Mouse (Mus musculus) megakaryocyte-erythroid progenitor cell, adult 5 weeks (primary cell): Measurements from ENCODE around the gene Mis12. TPM values are rescaled to one million over a fixed set of nuclear protein-coding genes. Genes with fewer than 3 reads are reported as not detected.

Experiments
- polyA plus RNA-seq: library from polyadenylated mRNA; stranded (reverse); fragments of >175 nt; gene quantifications from 2 replicates; pipeline ENCODE4 v1.2.3, GENCODE M21; 2012

Gene Mis12
- polyA plus RNA-seq = 1.7 and 2.4 TPM in 2 replicates

GRCm38 (mm10) chr11:71019201-71020068 lies at the start of gene Mis12, which contains the start of gene Derl2:
TSS of gene Mis12 (plus strand) at chr11:71019611.
TSS of gene Derl2 (minus strand) at chr11:71019841.

GRCm38 (mm10) chr11:70969821-70970559 lies 49.4 kb upstream of the Mis12 start, which contains the start of the genes Nup88 and Rpain:
TSS of gene Nup88 (minus strand) at chr11:70969973.
TSS of gene Rpain (plus strand) at chr11:70970213.

GRCm38 (mm10) chr11:70982557-70983228 lies 36.7 kb upstream of the Mis12 start, which contains the start of gene C1qbp:
TSS of gene C1qbp (minus strand) at chr11:70983026.

GRCm38 (mm10) chr11:71004316-71004773 lies 15.1 kb upstream of the Mis12 start, which contains the start of gene Dhx33:
TSS of gene Dhx33 (minus strand) at chr11:71004437.

GRCm38 (mm10) chr11:71033163-71033761 lies 13.9 kb downstream of the Mis12 start, which contains the start of gene 6330403K07Rik:
TSS of gene 6330403K07Rik (minus strand) at chr11:71033513.

Other genes starting within 250 kb of the Mis12 start
- not detected in 2 replicates for gene Scimp, start 207.0 kb upstream of the Mis12 start, polyA plus RNA-seq
- gene Rabep1, start 174.8 kb upstream of the Mis12 start, polyA plus RNA-seq = 14.1 and 14.7 TPM in 2 replicates
- gene Nup88, start 49.6 kb upstream of the Mis12 start, polyA plus RNA-seq = 48.8 and 50.1 TPM in 2 replicates
- 10.0 and 15.1 TPM in 2 replicates for gene Rpain, start 49.4 kb upstream of the Mis12 start, polyA plus RNA-seq
- 585 and 621 TPM in 2 replicates for gene C1qbp, start 36.6 kb upstream of the Mis12 start, polyA plus RNA-seq
- 12.1 and 15.0 TPM in 2 replicates for gene Dhx33, start 15.2 kb upstream of the Mis12 start, polyA plus RNA-seq
- gene Derl2, start 230 bp downstream of the Mis12 start, polyA plus RNA-seq = 16.6 and 25.7 TPM in 2 replicates
- gene 6330403K07Rik, start 13.9 kb downstream of the Mis12 start, polyA plus RNA-seq = 0.11 TPM in 1 of 2 replicates, not detected in the other
- 0.14 and 0.30 TPM in 2 replicates for gene Nlrp1a, start 125.1 kb downstream of the Mis12 start, polyA plus RNA-seq
- not detected in 2 replicates for gene Nlrp1b, start 211.1 kb downstream of the Mis12 start, polyA plus RNA-seq